Mouse (Mus musculus) heart, adult 8-10 months (tissue): Measurements from ENCODE around the gene Sfpq. TPM values are rescaled to one million over a fixed set of nuclear protein-coding genes. Genes with fewer than 3 reads are reported as not detected.

Experiments
- total RNA-seq, 4 experiments: library from RNA; stranded (reverse); gene quantifications; 2 replicates each; pipeline ENCODE4 v1.2.4; 2022

Gene Sfpq
- total RNA-seq, 4 experiments from 2014 or later, result 60.3 to 71.5 (median 62.8) TPM

Other genes starting within 250 kb of the Sfpq start
- 10 to 100 TPM; 17.8 to 24.4 (median 22.4) TPM for gene Zmym4, start 53.2 kb upstream of the Sfpq start, total RNA-seq
- 1 to 10 TPM; 3.6 to 7.3 (median 5.7) TPM for gene Zmym1, start 39.8 kb downstream of the Sfpq start, total RNA-seq
- gene Zmym6, start 56.1 kb downstream of the Sfpq start, total RNA-seq, result 10 to 100 TPM in 2 of 4 experiments, 1 to 10 TPM in 2; 8.0 to 16.2 (median 9.9) TPM
- gene Tmem35b, start 102.4 kb downstream of the Sfpq start, total RNA-seq, result 1 to 10 TPM; 1.0 to 3.1 (median 2.4) TPM
- gene Dlgap3, start 147.9 kb downstream of the Sfpq start, total RNA-seq, result under 1 TPM; 0.06 to 0.98 (median 0.25) TPM
- 10 to 100 TPM; 55.6 to 65.7 (median 60.7) TPM for gene Smim12, start 222.5 kb downstream of the Sfpq start, total RNA-seq